Mouse (Mus musculus): Measurements from ENCODE around the gene Irgc1. TPM values are rescaled to one million over a fixed set of nuclear protein-coding genes. Genes with fewer than 3 reads are reported as not detected.

The Irgc1 gene
- polyA plus RNA-seq, 1 experiment: not detected

DNA sequence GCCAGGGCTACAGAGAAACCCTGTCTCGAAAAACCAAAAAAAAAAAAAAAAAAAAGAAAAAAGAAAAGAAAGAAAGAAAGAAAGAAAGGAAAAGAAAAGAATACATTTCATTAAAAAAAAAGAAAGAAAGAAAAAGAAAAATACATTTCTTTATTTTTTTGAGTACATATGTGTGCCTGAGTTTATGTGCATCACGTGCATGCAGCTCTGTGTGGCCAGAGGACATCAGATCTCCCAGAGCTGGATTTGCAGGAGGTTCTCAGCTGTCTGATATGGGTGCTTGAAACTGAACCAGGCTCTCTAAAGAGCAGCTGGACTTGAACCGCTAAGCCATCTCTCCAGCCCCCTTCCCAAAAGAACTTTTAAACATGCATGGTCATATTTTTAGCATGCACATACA lies 58.0 kb downstream of the Irgc1 start:
- peak overlapping the region; percentile 54 for H3K4me3 ChIP-seq (ENCODE audit: insufficient read depth, low read length)
- no peak for TF ChIP-seq POLR2A (IDR thresholded peaks at IDR 0.05; ENCODE audit: borderline replicate concordance, low read depth, low read length)
- no peak for TF ChIP-seq CTCF (IDR thresholded peaks at IDR 0.05; ENCODE audit: low read depth, low read length)
- H3K27ac ChIP-seq (ENCODE audit: insufficient read depth, low read depth, low read length): peak overlapping the region; percentile 87
- H3K4me1 ChIP-seq (ENCODE audit: control insufficient read depth, insufficient read depth, low read length): peaks cover 57% of the 10 kb centered on the region

DNA sequence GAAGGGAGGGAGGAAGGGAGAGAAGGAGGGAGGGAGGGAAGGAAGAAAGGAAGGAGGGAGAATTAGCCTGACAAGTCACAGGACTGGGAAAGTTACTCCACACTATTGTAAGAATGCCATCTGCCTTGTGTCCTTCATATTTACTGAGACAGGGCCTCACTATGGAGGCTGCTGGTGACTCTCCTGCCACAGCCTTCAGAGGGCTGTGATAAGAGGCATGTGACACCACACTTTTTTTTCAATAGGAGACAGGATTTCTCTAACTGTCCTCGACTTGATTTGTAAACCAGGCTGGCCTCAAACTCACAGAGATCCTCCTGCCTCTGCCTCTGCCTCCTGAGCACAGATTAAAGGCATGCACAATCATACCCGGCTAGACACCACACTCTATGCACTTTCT lies 60.4 kb downstream of the Irgc1 start:
- H3K4me1 ChIP-seq (ENCODE audit: control insufficient read depth, insufficient read depth, low read length): peaks cover 73% of the 10 kb centered on the region
- H3K27ac ChIP-seq (ENCODE audit: insufficient read depth, low read depth, low read length): peak overlapping the region; percentile 86
- TF ChIP-seq POLR2A (IDR thresholded peaks at IDR 0.05; ENCODE audit: borderline replicate concordance, low read depth, low read length) (no peak), CTCF (IDR thresholded peaks at IDR 0.05; ENCODE audit: low read depth, low read length) (no peak)
- peak overlapping the region; percentile 37; the same call in 1 of the 2 replicates for H3K4me3 ChIP-seq (ENCODE audit: insufficient read depth, low read length)

DNA sequence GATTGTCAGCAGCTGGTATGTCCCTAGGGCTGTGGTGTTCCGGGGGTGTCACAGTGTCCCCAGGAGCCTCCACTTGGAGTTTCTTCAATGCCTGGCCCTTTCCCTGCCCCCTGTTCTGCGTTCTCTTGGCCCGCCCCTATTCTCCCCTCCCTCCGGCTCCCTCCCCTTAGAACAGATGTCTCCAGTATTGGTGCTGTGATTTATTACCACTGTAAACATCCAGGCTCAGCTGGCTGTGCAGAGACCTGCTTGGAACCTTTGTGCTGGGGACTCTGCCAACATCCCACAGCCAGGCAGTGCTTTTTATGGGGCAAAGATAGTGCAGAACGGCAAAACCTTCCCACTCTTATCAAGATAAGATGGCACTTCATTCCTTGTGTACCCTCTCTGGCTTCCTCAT lies 61.0 kb downstream of the Irgc1 start:
- TF ChIP-seq POLR2A (IDR thresholded peaks at IDR 0.05; ENCODE audit: borderline replicate concordance, low read depth, low read length) (no peak), CTCF (IDR thresholded peaks at IDR 0.05; ENCODE audit: low read depth, low read length) (no peak)
- H3K4me3 ChIP-seq (ENCODE audit: insufficient read depth, low read length): peak overlapping the region; percentile 37
- H3K27ac ChIP-seq (ENCODE audit: insufficient read depth, low read depth, low read length): peak overlapping the region; percentile 86
- H3K4me1 ChIP-seq (ENCODE audit: control insufficient read depth, insufficient read depth, low read length): peaks cover 76% of the 10 kb centered on the region

DNA sequence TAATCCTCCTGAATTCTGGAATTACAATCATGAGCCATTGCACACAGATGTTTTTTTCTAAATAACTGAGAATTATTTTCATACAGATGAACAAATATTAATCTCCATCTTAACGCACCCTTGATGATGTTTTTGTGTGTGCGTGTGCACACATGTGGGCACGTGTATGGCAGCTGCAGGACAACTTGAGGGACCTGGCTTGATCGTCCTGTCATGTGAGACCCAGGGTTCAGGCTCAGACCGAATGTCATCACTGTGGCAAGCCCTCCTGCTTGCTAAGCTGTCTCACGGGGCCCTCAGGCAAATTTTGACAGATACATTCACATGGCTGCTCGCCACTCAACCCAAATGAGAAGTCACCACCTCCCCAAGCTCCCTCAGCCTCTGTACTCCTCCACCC lies 61.6 kb downstream of the Irgc1 start:
- H3K4me3 ChIP-seq (ENCODE audit: insufficient read depth, low read length): peak overlapping the region; percentile 36
- peaks cover 77% of the 10 kb centered on the region for H3K4me1 ChIP-seq (ENCODE audit: control insufficient read depth, insufficient read depth, low read length)

DNA sequence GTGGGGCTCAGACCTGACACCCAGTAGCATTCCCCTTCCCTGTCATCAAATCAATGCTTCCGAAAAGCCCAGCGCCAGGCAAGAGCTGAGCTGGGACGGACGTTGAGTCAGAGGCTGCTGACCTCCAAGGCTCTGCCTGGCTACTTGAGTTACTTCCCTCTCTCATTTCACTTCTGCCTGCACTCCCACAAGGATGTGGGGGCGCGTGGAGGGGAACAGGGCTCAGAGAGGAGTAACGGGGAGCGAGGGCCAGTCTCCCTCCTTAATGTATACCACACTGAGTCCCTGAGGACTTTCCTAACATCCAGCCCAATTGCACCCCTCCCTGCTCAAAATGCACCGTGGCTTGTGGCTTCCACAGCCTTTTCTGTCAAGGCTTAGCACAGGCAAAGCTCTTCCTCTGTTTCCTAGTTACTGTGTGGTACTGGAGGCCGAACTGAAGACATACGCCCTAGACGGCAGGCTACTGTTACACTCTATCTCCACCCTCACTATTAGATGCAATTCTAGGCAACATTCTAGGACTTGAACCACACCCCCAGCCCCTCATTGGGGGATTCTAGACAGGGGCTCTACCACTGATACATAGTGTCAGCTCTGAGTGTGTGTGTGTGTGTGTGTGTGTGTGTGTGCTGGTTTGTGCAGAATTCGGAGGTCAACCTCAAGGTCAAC lies 62.4 kb downstream of the Irgc1 start:
- TF ChIP-seq CTCF (IDR thresholded peaks at IDR 0.05; ENCODE audit: low read depth, low read length) (no peak), POLR2A (IDR thresholded peaks at IDR 0.05; ENCODE audit: borderline replicate concordance, low read depth, low read length) (no peak)
- peak overlapping the region; percentile 98 for H3K27ac ChIP-seq (ENCODE audit: insufficient read depth, low read depth, low read length)
- peaks cover 77% of the 10 kb centered on the region for H3K4me1 ChIP-seq (ENCODE audit: control insufficient read depth, insufficient read depth, low read length)
- H3K4me3 ChIP-seq (ENCODE audit: insufficient read depth, low read length): peak overlapping the region; percentile 16

More for the DNA sequence above, 61.6 kb downstream of the Irgc1 start:
- peak overlapping the region; percentile 98 for H3K27ac ChIP-seq (ENCODE audit: insufficient read depth, low read depth, low read length)
- TF ChIP-seq CTCF (IDR thresholded peaks at IDR 0.05; ENCODE audit: low read depth, low read length) (no peak), POLR2A (IDR thresholded peaks at IDR 0.05; ENCODE audit: borderline replicate concordance, low read depth, low read length) (no peak)

DNA sequence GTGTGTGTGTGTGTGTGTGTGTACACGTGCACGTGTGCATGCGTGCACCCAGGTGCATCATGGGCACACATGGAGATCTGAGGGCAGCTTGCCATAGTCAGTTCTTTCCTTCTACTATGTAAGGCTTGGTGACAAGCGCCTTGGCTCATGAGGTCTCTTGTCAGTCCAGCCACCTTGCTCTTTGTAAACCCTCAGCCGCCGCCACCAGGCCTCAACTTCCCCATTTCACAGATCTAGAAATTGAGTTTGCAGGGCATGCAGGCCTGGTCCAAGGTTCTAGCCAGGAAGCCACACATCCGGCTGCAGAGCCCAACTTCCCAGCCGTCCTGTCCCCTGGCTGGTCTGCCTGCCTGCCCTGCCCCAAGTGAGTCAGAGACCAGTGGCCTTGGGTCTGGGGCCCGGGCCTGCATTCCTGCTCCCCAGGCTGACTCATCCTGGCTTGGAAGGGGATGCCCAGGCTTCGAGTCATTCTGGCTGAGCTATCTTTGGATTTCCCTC lies 65.0 kb downstream of the Irgc1 start:
- Histone ChIP-seq H3K4me3 (ENCODE audit: insufficient read depth, low read length) (no peak overlapping the region), H3K27ac (ENCODE audit: insufficient read depth, low read depth, low read length) (peak overlapping the region; percentile 98), H3K4me1 (ENCODE audit: control insufficient read depth, insufficient read depth, low read length) (peaks cover 62% of the 10 kb centered on the region)
- TF ChIP-seq POLR2A (IDR thresholded peaks at IDR 0.05; ENCODE audit: borderline replicate concordance, low read depth, low read length): no peak
- TF ChIP-seq CTCF (IDR thresholded peaks at IDR 0.05; ENCODE audit: low read depth, low read length): no peak

DNA sequence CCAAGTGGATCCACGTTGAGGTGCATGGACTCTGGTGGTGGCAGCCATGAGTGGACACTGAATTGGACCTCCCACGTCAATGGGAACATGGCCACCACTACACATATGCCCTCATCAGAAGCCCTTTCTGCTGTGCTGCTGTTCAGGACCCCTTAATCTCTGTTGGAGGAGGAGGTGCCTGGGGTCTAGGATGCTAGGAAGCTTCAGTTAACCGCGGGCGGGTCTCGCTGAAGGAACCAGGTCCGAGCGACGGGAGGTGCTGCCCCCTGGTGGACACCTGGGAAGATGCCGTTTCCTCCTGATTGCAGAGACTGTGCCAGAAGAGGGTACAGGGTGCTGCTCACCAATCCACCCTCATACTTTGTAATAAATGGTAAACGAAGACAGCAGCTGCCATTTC lies 67.3 kb downstream of the Irgc1 start:
- 0 out of 2 replicates have a peak overlapping the region, but pooled peaks have one; percentile 98 for H3K27ac ChIP-seq (ENCODE audit: insufficient read depth, low read depth, low read length)
- no peak overlapping the region for H3K4me3 ChIP-seq (ENCODE audit: insufficient read depth, low read length)
- H3K4me1 ChIP-seq (ENCODE audit: control insufficient read depth, insufficient read depth, low read length): peaks cover 50% of the 10 kb centered on the region
- peak; percentile 97 for TF ChIP-seq CTCF (IDR thresholded peaks at IDR 0.05; ENCODE audit: low read depth, low read length)
- no peak for TF ChIP-seq POLR2A (IDR thresholded peaks at IDR 0.05; ENCODE audit: borderline replicate concordance, low read depth, low read length)

DNA sequence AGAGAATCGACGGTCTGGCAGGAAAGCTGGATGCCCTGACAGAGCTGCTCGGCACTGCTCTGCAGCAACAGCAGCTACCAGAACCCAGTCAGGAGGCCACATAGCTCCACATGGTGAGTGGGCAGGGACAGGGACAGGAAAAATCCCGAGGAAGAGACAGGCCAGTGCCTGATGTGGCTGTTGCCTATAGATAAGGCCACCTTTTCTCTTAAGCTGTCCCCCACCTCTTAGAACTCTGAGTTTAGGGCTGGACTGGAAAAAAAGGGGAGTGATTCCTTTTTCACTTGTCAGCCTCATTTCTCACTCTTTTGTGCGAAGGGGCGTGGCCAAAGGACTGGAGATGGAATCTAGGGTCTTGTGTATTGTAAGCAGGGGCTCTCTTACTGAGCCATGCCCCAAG lies 68.0 kb downstream of the Irgc1 start:
- peaks cover 51% of the 10 kb centered on the region for H3K4me1 ChIP-seq (ENCODE audit: control insufficient read depth, insufficient read depth, low read length)
- TF ChIP-seq POLR2A (IDR thresholded peaks at IDR 0.05; ENCODE audit: borderline replicate concordance, low read depth, low read length): no peak
- TF ChIP-seq CTCF (IDR thresholded peaks at IDR 0.05; ENCODE audit: low read depth, low read length): no peak
- no peak overlapping the region for H3K27ac ChIP-seq (ENCODE audit: insufficient read depth, low read depth, low read length)
- no peak overlapping the region for H3K4me3 ChIP-seq (ENCODE audit: insufficient read depth, low read length)

DNA sequence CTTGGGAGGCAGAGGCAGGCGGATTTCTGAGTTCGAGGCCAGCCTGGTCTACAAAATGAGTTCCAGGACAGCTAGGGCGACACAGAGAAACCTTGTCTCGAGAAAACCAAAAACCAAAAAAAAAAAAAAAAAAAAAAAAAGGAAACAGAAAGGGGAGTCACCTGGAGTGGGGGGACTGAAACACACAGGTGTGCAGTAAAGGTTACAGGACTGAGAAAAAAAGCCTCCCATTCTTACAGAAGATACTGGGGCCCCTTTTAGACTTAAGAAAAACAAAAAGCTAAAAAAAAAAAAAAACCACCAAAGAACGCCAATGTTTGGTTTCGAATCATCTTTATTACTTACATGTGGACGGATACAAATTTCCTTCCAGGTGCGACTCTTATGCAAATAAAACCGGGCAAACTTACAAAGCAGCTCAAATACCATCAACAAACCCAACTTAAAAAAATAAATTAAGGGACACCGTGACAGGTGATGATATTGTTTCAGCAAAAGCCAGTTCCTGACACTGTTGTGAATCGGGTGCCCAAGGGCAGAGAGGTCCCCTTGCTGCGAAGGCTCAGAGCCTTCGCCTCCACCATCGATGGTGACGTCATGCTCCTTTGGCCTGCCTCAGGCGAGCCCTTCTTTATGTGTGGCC lies 69.2 kb downstream of the Irgc1 start:
- no peak overlapping the region for H3K4me3 ChIP-seq (ENCODE audit: insufficient read depth, low read length)
- TF ChIP-seq POLR2A (IDR thresholded peaks at IDR 0.05; ENCODE audit: borderline replicate concordance, low read depth, low read length): no peak
- TF ChIP-seq CTCF (IDR thresholded peaks at IDR 0.05; ENCODE audit: low read depth, low read length): no peak
- H3K4me1 ChIP-seq (ENCODE audit: control insufficient read depth, insufficient read depth, low read length): peaks cover 46% of the 10 kb centered on the region
- no peak overlapping the region for H3K27ac ChIP-seq (ENCODE audit: insufficient read depth, low read depth, low read length)

Other genes with a start within 250 kb of the Irgc1 start
- gene Zfp111, start 240.9 kb downstream of the Irgc1 start, polyA plus RNA-seq (2012; ENCODE audit: insufficient read depth, insufficient read length, missing spikeins): 7.4 and 8.7 TPM in 2 replicates
- gene Zfp109, start 214.7 kb downstream of the Irgc1 start, polyA plus RNA-seq (2012; ENCODE audit: insufficient read depth, insufficient read length, missing spikeins): 2.5 and 3.1 TPM in 2 replicates
- 1.9 TPM in 2 replicates for gene Zfp108, start 197.5 kb downstream of the Irgc1 start, polyA plus RNA-seq (2012; ENCODE audit: insufficient read depth, insufficient read length, missing spikeins)
- gene Zfp93, start 181.9 kb downstream of the Irgc1 start, polyA plus RNA-seq (2012; ENCODE audit: insufficient read depth, insufficient read length, missing spikeins): 1.1 and 1.2 TPM in 2 replicates
- gene Zfp61, start 151.1 kb downstream of the Irgc1 start, polyA plus RNA-seq (2012; ENCODE audit: insufficient read depth, insufficient read length, missing spikeins): 10.0 and 11.3 TPM in 2 replicates
- 3.5 and 5.3 TPM in 2 replicates for gene Zfp94, start 135.6 kb downstream of the Irgc1 start, polyA plus RNA-seq (2012; ENCODE audit: insufficient read depth, insufficient read length, missing spikeins)
- gene Tescl, start 118.4 kb downstream of the Irgc1 start, polyA plus RNA-seq (2012; ENCODE audit: insufficient read depth, insufficient read length, missing spikeins): not detected in 2 replicates
- not detected in 2 replicates for gene Lypd5, start 103.1 kb downstream of the Irgc1 start, polyA plus RNA-seq (2012; ENCODE audit: insufficient read depth, insufficient read length, missing spikeins)
- gene Kcnn4, start 82.0 kb downstream of the Irgc1 start, polyA plus RNA-seq (2012; ENCODE audit: insufficient read depth, insufficient read length, missing spikeins): 50.1 and 51.4 TPM in 2 replicates
- gene Smg9, start 52.7 kb downstream of the Irgc1 start, polyA plus RNA-seq (2012; ENCODE audit: insufficient read depth, insufficient read length, missing spikeins): 35.8 and 36.5 TPM in 2 replicates
- gene Plaur, start 10.2 kb upstream of the Irgc1 start, polyA plus RNA-seq (2012; ENCODE audit: insufficient read depth, insufficient read length, missing spikeins): 24.8 and 27.5 TPM in 2 replicates
- not detected in 2 replicates for gene Cadm4, start 29.7 kb upstream of the Irgc1 start, polyA plus RNA-seq (2012; ENCODE audit: insufficient read depth, insufficient read length, missing spikeins)
- 0.69 TPM in 1 of 2 replicates, not detected in the other for gene Zfp428, start 54.7 kb upstream of the Irgc1 start, polyA plus RNA-seq (2012; ENCODE audit: insufficient read depth, insufficient read length, missing spikeins)
- gene AC161166.1, start 60.2 kb upstream of the Irgc1 start, polyA plus RNA-seq (2012; ENCODE audit: insufficient read depth, insufficient read length, missing spikeins): not detected in 2 replicates
- gene Irgq, start 78.4 kb upstream of the Irgc1 start, polyA plus RNA-seq (2012; ENCODE audit: insufficient read depth, insufficient read length, missing spikeins): 6.6 and 8.5 TPM in 2 replicates
- gene Pinlyp, start 93.8 kb upstream of the Irgc1 start, polyA plus RNA-seq (2012; ENCODE audit: insufficient read depth, insufficient read length, missing spikeins): not detected in 2 replicates
- 54.6 and 58.7 TPM in 2 replicates for gene Xrcc1, start 94.0 kb upstream of the Irgc1 start, polyA plus RNA-seq (2012; ENCODE audit: insufficient read depth, insufficient read length, missing spikeins)
- gene Ethe1, start 135.2 kb upstream of the Irgc1 start, polyA plus RNA-seq (2012; ENCODE audit: insufficient read depth, insufficient read length, missing spikeins): 18.2 and 18.5 TPM in 2 replicates
- not detected in 2 replicates for gene Zfp575, start 135.3 kb upstream of the Irgc1 start, polyA plus RNA-seq (2012; ENCODE audit: insufficient read depth, insufficient read length, missing spikeins)
- gene Phldb3, start 158.5 kb upstream of the Irgc1 start, polyA plus RNA-seq (2012; ENCODE audit: insufficient read depth, insufficient read length, missing spikeins): 7.2 and 7.6 TPM in 2 replicates
- gene Lypd3, start 184.3 kb upstream of the Irgc1 start, polyA plus RNA-seq (2012; ENCODE audit: insufficient read depth, insufficient read length, missing spikeins): not detected in 2 replicates
- not detected in 2 replicates for gene Tex101, start 224.4 kb upstream of the Irgc1 start, polyA plus RNA-seq (2012; ENCODE audit: insufficient read depth, insufficient read length, missing spikeins)

Measured in bone marrow macrophage, adult 2 months (primary cell).